Mouse (Mus musculus): ENCODE measurements at regions not wholly inside any gene's neighbourhood (a gene's known extent, or its start where the extent isn't known, plus 50 kb on each side); places are given as distances from the start of the nearest gene placed in this dataset.

DNA sequence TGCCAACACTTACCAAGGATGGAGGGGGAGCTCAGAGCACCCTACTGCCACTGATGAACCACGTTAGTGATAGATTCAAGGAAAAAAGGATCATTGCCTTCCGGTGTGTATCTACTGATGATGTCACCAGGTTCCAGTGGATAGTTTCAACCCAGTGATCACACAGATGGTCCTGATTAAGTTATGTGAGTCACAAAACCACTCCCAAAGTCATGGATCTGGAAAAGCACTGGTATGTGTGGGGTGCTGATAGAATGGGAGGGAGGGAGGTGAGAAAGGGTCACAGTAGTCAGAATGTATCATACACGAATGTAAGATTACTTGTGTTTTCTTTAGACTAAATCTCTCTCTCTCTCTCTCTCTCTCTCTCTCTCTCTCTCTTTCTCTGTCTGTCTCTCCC, 523.6 kb upstream of the Tmpo start:
- 76% methylated on average over 3 of the region's 3 CpGs for WGBS
- Histone ChIP-seq H3K27ac (ENCODE audit: control insufficient read depth, insufficient read depth, low read depth, low read length, poor library complexity) (no peak overlapping the region), H3K4me3 (replicated peaks; ENCODE audit: control insufficient read depth, low read depth, low read length) (no peak overlapping the region), H3K4me1 (ENCODE audit: control insufficient read depth, insufficient read depth, low read length) (no peaks in the 10 kb centered on the region)
- no peak for TF ChIP-seq POLR2A (IDR thresholded peaks at IDR 0.05; ENCODE audit: borderline replicate concordance, control insufficient read depth, low read depth, low read length)
- TF ChIP-seq CTCF (IDR thresholded peaks at IDR 0.05; ENCODE audit: control insufficient read depth, insufficient read depth, low read length), result no peak

DNA sequence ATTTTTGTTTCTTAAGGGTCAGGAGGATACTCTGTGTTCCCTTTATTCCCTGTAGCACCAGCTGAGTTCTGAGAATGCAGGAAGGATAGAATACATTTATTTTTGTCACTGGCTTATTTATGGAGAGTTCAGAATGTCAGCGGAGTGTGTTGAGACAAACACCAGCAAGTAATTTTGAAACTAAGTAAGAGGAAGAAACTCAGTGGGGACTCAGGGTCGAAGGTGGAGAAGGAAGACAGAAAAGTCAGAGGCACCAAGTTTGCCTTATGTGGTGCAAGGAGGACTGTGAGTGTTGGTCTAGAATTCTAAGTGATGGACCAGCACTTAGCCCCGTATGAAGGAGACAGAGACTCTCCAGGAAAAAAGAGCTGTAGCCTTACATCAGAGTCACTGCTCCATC, 520.7 kb upstream of the Tmpo start:
- WGBS, result 42% methylated on average over 3 of the region's 3 CpGs

DNA sequence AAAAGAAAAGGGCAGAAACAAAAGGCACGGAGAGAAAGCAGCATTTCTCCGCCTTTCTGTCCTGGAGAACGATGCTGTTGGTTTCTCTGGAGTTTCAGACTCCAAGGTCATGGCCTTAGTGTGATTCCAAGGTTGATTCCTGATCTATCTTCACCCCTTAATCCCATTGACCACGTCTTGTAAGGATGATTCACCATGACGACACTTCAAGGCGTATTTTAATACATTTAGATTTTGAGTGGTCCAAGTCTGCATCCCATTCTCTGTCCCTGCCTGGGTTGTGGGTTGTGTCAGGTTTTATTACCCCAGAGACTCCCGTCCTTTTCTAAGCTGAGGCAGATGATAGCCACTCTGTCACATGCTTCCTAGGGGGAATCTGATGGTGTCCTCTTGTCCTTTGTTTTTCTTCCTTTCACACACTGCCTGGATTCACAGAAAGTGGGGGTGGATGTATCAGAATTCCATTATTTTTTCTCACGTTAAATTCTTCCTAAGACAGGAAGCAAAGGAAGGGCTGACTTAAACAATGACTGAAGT, 505.0 kb upstream of the Tmpo start:
- Histone ChIP-seq H3K4me3 (replicated peaks; ENCODE audit: control insufficient read depth, low read depth, low read length) (no peak overlapping the region), H3K27ac (ENCODE audit: control insufficient read depth, insufficient read depth, low read depth, low read length, poor library complexity) (no peak overlapping the region), H3K4me1 (ENCODE audit: control insufficient read depth, insufficient read depth, low read length) (no peaks in the 10 kb centered on the region)
- WGBS, result 67% methylated on average over 8 of the region's 8 CpGs
- no peak for TF ChIP-seq POLR2A (IDR thresholded peaks at IDR 0.05; ENCODE audit: borderline replicate concordance, control insufficient read depth, low read depth, low read length)
- TF ChIP-seq CTCF (IDR thresholded peaks at IDR 0.05; ENCODE audit: control insufficient read depth, insufficient read depth, low read length), result no peak

More for the DNA sequence above, 520.7 kb upstream of the Tmpo start:
- Histone ChIP-seq H3K4me3 (replicated peaks; ENCODE audit: control insufficient read depth, low read depth, low read length) (no peak overlapping the region), H3K27ac (ENCODE audit: control insufficient read depth, insufficient read depth, low read depth, low read length, poor library complexity) (no peak overlapping the region), H3K4me1 (ENCODE audit: control insufficient read depth, insufficient read depth, low read length) (no peaks in the 10 kb centered on the region)
- no peak for TF ChIP-seq POLR2A (IDR thresholded peaks at IDR 0.05; ENCODE audit: borderline replicate concordance, control insufficient read depth, low read depth, low read length)
- TF ChIP-seq CTCF (IDR thresholded peaks at IDR 0.05; ENCODE audit: control insufficient read depth, insufficient read depth, low read length), result no peak

DNA sequence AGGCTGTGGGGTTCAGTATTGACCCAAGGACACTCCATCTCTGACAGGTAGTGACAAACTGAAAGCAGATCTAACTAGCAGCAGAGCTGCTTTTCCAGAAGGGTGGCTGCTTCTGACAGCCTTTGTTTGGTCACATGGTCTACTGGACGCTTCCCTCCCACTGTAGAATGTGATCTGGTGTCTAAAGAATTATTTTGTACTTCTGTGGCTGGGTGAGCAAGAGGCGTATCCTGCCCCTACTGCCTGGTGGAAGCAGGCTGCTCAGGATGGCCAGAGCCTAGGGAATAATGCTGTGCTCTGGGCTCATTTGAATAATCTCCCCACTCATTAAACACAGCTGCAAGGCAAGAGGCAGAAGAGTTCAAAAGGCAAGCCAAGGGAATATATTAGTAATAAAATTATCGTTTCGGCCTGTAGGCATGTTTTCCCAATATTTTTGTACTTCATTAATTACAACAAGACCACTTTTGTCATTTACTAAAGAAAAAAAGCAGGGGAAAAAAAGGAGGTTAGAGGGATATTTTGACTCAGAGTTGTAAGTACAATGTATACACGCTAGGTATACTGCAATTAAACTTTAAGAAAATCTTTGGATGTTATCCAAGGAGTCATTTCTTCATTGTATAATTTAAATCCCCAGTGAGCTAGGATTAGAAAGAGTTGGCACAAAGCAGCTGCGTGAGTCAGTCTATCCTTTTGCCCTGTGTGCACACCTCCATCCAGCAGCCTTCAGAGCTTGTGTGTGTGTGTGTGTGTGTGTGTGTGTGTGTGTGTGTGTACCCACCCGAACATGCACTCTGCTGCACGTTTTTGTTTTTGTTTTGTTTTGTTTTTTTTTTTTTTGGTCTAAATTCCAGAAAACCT, 504.3 kb upstream of the Tmpo start:
- Histone ChIP-seq H3K27ac (ENCODE audit: control insufficient read depth, insufficient read depth, low read depth, low read length, poor library complexity) (no peak overlapping the region), H3K4me1 (ENCODE audit: control insufficient read depth, insufficient read depth, low read length) (no peaks in the 10 kb centered on the region), H3K4me3 (replicated peaks; ENCODE audit: control insufficient read depth, low read depth, low read length) (no peak overlapping the region)
- 69% methylated on average over 8 of the region's 8 CpGs for WGBS
- TF ChIP-seq POLR2A (IDR thresholded peaks at IDR 0.05; ENCODE audit: borderline replicate concordance, control insufficient read depth, low read depth, low read length) (no peak), CTCF (IDR thresholded peaks at IDR 0.05; ENCODE audit: control insufficient read depth, insufficient read depth, low read length) (no peak)

DNA sequence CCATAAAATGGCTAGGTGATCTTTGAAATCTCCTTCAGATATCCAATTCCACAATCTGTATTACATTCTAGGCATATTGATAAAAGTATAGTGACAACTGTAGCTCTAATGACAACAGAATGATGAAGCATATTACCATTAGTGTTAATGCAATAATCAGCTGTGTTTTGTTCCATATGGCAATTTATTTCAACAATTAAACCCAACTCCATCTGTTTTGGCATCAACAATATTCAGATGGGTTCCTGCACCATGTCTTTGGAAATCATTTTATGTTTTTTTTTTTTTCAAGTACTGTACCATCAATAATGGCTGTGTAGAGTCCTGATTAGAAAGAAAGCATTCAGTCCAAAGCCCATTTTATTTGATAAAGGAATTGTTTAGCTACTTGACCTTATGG, 498.5 kb upstream of the Tmpo start:
- Histone ChIP-seq H3K4me3 (replicated peaks; ENCODE audit: control insufficient read depth, low read depth, low read length) (no peak overlapping the region), H3K27ac (ENCODE audit: control insufficient read depth, insufficient read depth, low read depth, low read length, poor library complexity) (no peak overlapping the region), H3K4me1 (ENCODE audit: control insufficient read depth, insufficient read depth, low read length) (no peaks in the 10 kb centered on the region)
- TF ChIP-seq CTCF (IDR thresholded peaks at IDR 0.05; ENCODE audit: control insufficient read depth, insufficient read depth, low read length), result no peak
- no peak for TF ChIP-seq POLR2A (IDR thresholded peaks at IDR 0.05; ENCODE audit: borderline replicate concordance, control insufficient read depth, low read depth, low read length)

DNA sequence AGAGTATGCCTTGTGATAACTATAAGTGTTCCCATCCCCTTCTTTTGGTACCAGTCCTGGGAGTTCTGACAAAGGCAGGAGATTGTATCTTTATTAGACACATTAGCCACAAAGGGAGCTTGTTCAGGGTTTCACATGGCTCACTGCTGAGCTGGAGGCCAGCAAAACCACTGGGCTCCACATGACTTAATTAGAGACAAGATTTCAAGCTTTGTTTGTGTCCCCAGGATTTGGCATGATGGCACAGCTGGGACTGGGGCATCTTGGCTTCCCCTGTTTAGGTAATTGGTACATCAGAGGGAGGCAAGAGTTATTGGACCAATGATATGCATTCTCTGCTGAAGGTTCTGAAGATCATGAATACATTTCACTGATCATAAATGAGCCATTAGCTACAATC, 456.8 kb upstream of the Tmpo start:
- Histone ChIP-seq H3K4me1 (ENCODE audit: control insufficient read depth, insufficient read depth, low read length) (no peaks in the 10 kb centered on the region), H3K4me3 (replicated peaks; ENCODE audit: control insufficient read depth, low read depth, low read length) (no peak overlapping the region), H3K27ac (ENCODE audit: control insufficient read depth, insufficient read depth, low read depth, low read length, poor library complexity) (no peak overlapping the region)
- TF ChIP-seq POLR2A (IDR thresholded peaks at IDR 0.05; ENCODE audit: borderline replicate concordance, control insufficient read depth, low read depth, low read length), result no peak
- TF ChIP-seq CTCF (IDR thresholded peaks at IDR 0.05; ENCODE audit: control insufficient read depth, insufficient read depth, low read length), result no peak

DNA sequence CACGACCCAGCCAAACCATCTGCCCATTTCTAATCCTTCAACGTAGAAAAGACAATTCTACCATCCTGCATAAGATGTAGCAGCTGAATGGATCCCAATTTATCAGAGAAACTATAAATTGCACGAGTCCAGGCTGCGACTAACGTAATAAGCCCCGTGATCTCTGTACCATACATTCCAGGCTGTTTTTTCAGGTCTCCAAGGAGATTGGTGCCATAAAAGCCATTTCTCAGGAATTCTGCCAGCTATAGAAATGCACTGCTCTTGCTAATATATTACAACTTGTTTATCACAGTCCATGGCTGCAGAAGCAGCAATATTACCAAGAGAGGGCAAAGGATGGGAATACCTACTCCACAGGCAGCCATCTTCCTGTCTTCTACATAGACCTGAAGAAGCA, 447.6 kb upstream of the Tmpo start:
- Histone ChIP-seq H3K4me3 (replicated peaks; ENCODE audit: control insufficient read depth, low read depth, low read length) (no peak overlapping the region), H3K27ac (ENCODE audit: control insufficient read depth, insufficient read depth, low read depth, low read length, poor library complexity) (no peak overlapping the region), H3K4me1 (ENCODE audit: control insufficient read depth, insufficient read depth, low read length) (no peaks in the 10 kb centered on the region)
- 72% methylated on average over 6 of the region's 6 CpGs for WGBS
- TF ChIP-seq CTCF (IDR thresholded peaks at IDR 0.05; ENCODE audit: control insufficient read depth, insufficient read depth, low read length), result no peak
- no peak for TF ChIP-seq POLR2A (IDR thresholded peaks at IDR 0.05; ENCODE audit: borderline replicate concordance, control insufficient read depth, low read depth, low read length)

DNA sequence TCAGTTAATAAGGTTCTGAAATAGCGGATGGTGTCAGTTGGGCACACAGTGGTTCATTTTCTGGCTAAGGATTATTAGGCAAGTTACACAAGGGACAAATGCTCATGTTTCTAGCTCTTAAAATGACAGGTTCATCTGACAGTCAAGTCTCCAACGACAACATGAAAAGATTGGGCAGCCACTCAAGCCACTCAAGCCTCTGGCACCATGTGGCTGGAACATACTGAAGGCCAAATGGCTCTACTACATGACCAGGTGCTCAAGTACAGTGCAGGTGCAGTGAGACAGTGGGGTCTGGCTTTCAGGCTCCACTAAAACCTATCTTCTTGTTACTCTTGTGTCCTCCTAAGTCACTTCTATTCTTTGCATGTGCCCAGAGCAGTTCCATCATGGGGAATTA, 441.2 kb upstream of the Tmpo start:
- WGBS, result 72% methylated on average over 2 of the region's 2 CpGs

More for the DNA sequence above, 441.2 kb upstream of the Tmpo start:
- TF ChIP-seq CTCF (IDR thresholded peaks at IDR 0.05; ENCODE audit: control insufficient read depth, insufficient read depth, low read length) (no peak), POLR2A (IDR thresholded peaks at IDR 0.05; ENCODE audit: borderline replicate concordance, control insufficient read depth, low read depth, low read length) (no peak)
- Histone ChIP-seq H3K4me1 (ENCODE audit: control insufficient read depth, insufficient read depth, low read length) (no peaks in the 10 kb centered on the region), H3K27ac (ENCODE audit: control insufficient read depth, insufficient read depth, low read depth, low read length, poor library complexity) (no peak overlapping the region), H3K4me3 (replicated peaks; ENCODE audit: control insufficient read depth, low read depth, low read length) (no peak overlapping the region)
